Mouse (Mus musculus) CH12.LX (cell line): Measurements from ENCODE around the gene Psmd14. TPM values are rescaled to one million over a fixed set of nuclear protein-coding genes. Genes with fewer than 3 reads are reported as not detected.

Experiments used
- DNase-seq: peaks from one replicate; pipeline ENCODE4 v3.0.0-alpha.2; 2013; ENCODE audit errors: extremely low read depth
- H3K27ac ChIP-seq: 2 replicates; pipeline ENCODE4 v1.5.1; 2012; ENCODE audit warnings: low read depth, mild to moderate bottlenecking, control low read depth, moderate library complexity; ENCODE audit not compliant: insufficient read depth
- H3K27me3 ChIP-seq: replicated peaks from 2 replicates; pipeline ENCODE3; 2012; ENCODE audit warnings: inconsistent platforms
- H3K36me3 ChIP-seq, 2 experiments: replicated peaks in 1 of 2; 2 replicates each; pipeline versions ENCODE3 to v1.6.1; 2012; ENCODE audit warnings: inconsistent platforms in 1 of 2, low read length in 1 of 2, mild to moderate bottlenecking in 1 of 2, mixed read lengths in 1 of 2, moderate library complexity in 1 of 2; ENCODE audit not compliant: control insufficient read depth in 1 of 2, insufficient read depth in 1 of 2
- H3K4me1 ChIP-seq, 2 experiments: 2 replicates each; pipeline ENCODE4 v1.6.1; 2012; ENCODE audit warnings: inconsistent platforms in 1 of 2, moderate library complexity in 1 of 2; ENCODE audit not compliant: insufficient read depth in 2 of 2, control insufficient read depth in 1 of 2
- H3K4me2 ChIP-seq: 2 replicates; pipeline ENCODE4 v1.6.1; 2012; ENCODE audit warnings: low read depth, mild to moderate bottlenecking, control low read depth; ENCODE audit not compliant: poor library complexity, insufficient read depth, severe bottlenecking
- H3K4me3 ChIP-seq, 3 experiments: fragments of 150-350 bp in 1 of 3; sonication (generic) in 1 of 3; replicated peaks in 1 of 3; 2 replicates each; pipeline versions ENCODE3 to v1.5.1; 2011 to 2012; ENCODE audit warnings: low read depth in 2 of 3, low read length in 2 of 3, mild to moderate bottlenecking in 2 of 3, moderate library complexity in 2 of 3, control low read depth in 1 of 3, improper control_type of control experiment in 1 of 3, inconsistent platforms in 1 of 3, mixed read lengths in 1 of 3; ENCODE audit not compliant: poor library complexity in 1 of 3
- H3K79me2 ChIP-seq: replicated peaks from 2 replicates; pipeline ENCODE4 v1.6.1; 2012; ENCODE audit warnings: mild to moderate bottlenecking, moderate library complexity; ENCODE audit not compliant: control insufficient read depth, poor library complexity, insufficient read depth, severe bottlenecking; ENCODE audit errors: extremely low read depth
- H3K9ac ChIP-seq: 2 replicates; pipeline ENCODE4 v1.6.1; 2012; ENCODE audit warnings: low read depth, mild to moderate bottlenecking, control low read depth, moderate library complexity; ENCODE audit not compliant: insufficient read depth
- H3K9me3 ChIP-seq: replicated peaks from 2 replicates; pipeline ENCODE3; 2012; ENCODE audit warnings: low read length, inconsistent platforms, mixed read lengths
- BHLHE40 ChIP-seq: IDR thresholded peaks from 2 replicates; pipeline ENCODE4 v1.6.1; 2011; ENCODE audit warnings: mild to moderate bottlenecking, low read depth, low read length, improper control_type of control experiment
- CHD1 ChIP-seq: IDR thresholded peaks from 2 replicates; pipeline ENCODE4 v1.6.1; 2012; ENCODE audit warnings: low read depth, low read length, improper control_type of control experiment, inconsistent platforms
- CHD2 ChIP-seq: IDR thresholded peaks from 2 replicates; pipeline ENCODE4 v1.6.1; 2011; ENCODE audit warnings: low read length, improper control_type of control experiment
- E2F4 ChIP-seq: IDR thresholded peaks from 2 replicates; pipeline ENCODE4 v1.6.1; 2011; ENCODE audit warnings: low read depth, low read length, improper control_type of control experiment; ENCODE audit not compliant: insufficient replicate concordance
- GABPA ChIP-seq: IDR thresholded peaks from 2 replicates; pipeline ENCODE4 v1.6.1; 2012; ENCODE audit warnings: low read depth, low read length, improper control_type of control experiment, inconsistent platforms; ENCODE audit not compliant: insufficient replicate concordance
- IRF4 ChIP-seq: IDR thresholded peaks from 2 replicates; pipeline ENCODE4 v1.6.1; 2014; ENCODE audit warnings: low read depth, mild to moderate bottlenecking, inconsistent platforms, low read length, improper control_type of control experiment
- JUN ChIP-seq: IDR thresholded peaks from 2 replicates; pipeline ENCODE4 v1.6.1; 2011; ENCODE audit warnings: low read depth, mild to moderate bottlenecking, low read length, improper control_type of control experiment, moderate library complexity; ENCODE audit not compliant: insufficient read depth
- JUND ChIP-seq: conservative IDR thresholded peaks from 2 replicates; pipeline ENCODE4 v1.6.1; 2011; ENCODE audit warnings: low read depth, low read length, improper control_type of control experiment
- MAX ChIP-seq: IDR thresholded peaks from 2 replicates; pipeline ENCODE4 v1.6.1; 2011; ENCODE audit warnings: low read length, improper control_type of control experiment
- MAZ ChIP-seq: IDR thresholded peaks from 2 replicates; pipeline ENCODE4 v1.6.1; 2012; ENCODE audit warnings: low read depth, mild to moderate bottlenecking, inconsistent platforms, low read length, improper control_type of control experiment, moderate library complexity
- MEF2A ChIP-seq: IDR thresholded peaks from 2 replicates; pipeline ENCODE4 v1.6.1; 2014; ENCODE audit warnings: low read depth, mild to moderate bottlenecking, inconsistent platforms, low read length, improper control_type of control experiment, borderline replicate concordance
- MXI1 ChIP-seq: IDR thresholded peaks from 2 replicates; pipeline ENCODE4 v1.6.1; 2011; ENCODE audit warnings: mild to moderate bottlenecking, low read depth, low read length, improper control_type of control experiment
- NELFE ChIP-seq: IDR thresholded peaks from 2 replicates; pipeline ENCODE4 v1.6.1; 2011; ENCODE audit warnings: low read depth, low read length, improper control_type of control experiment
- NRF1 ChIP-seq: IDR thresholded peaks from 2 replicates; pipeline ENCODE4 v1.6.1; 2014; ENCODE audit warnings: low read depth, mild to moderate bottlenecking, inconsistent platforms, low read length, improper control_type of control experiment, moderate library complexity
- POLR2A ChIP-seq: IDR thresholded peaks from 2 replicates; pipeline ENCODE4 v1.6.1; 2011; ENCODE audit warnings: low read depth, mild to moderate bottlenecking, improper control_type of control experiment, low read length
- POLR2AphosphoS2 ChIP-seq: IDR thresholded peaks from 2 replicates; pipeline ENCODE4 v1.6.1; 2011; ENCODE audit warnings: low read depth, low read length, improper control_type of control experiment
- RCOR1 ChIP-seq: conservative IDR thresholded peaks from 2 replicates; pipeline ENCODE4 v1.6.1; 2012; ENCODE audit warnings: low read depth, mild to moderate bottlenecking, inconsistent platforms, low read length, improper control_type of control experiment
- TBP ChIP-seq: conservative IDR thresholded peaks from 2 replicates; pipeline ENCODE4 v1.6.1; 2011; ENCODE audit warnings: low read depth, low read length, improper control_type of control experiment
- UBTF ChIP-seq: IDR thresholded peaks from 2 replicates; pipeline ENCODE4 v1.6.1; 2012; ENCODE audit warnings: low read depth, mild to moderate bottlenecking, inconsistent platforms, low read length, improper control_type of control experiment, moderate library complexity
- USF2 ChIP-seq: conservative IDR thresholded peaks from 2 replicates; pipeline ENCODE4 v1.6.1; 2011; ENCODE audit warnings: low read depth, low read length, improper control_type of control experiment
- ZC3H11A ChIP-seq: IDR thresholded peaks from 2 replicates; pipeline ENCODE4 v1.6.1; 2012; ENCODE audit warnings: low read depth, mild to moderate bottlenecking, inconsistent platforms, low read length, improper control_type of control experiment
- ZKSCAN1 ChIP-seq: IDR thresholded peaks from 2 replicates; pipeline ENCODE4 v1.6.1; 2012; ENCODE audit warnings: low read depth, inconsistent platforms, low read length, improper control_type of control experiment, borderline replicate concordance
- ZNF384 ChIP-seq: IDR thresholded peaks from 2 replicates; pipeline ENCODE4 v1.6.1; 2012; ENCODE audit warnings: low read depth, low read length, improper control_type of control experiment, inconsistent platforms
- dilution Hi-C: fragments of 300-500 bp; cut with MboI; formaldehyde crosslinking; loops from 2 replicates; pipeline ENCODE4 v1.14.3; 2020; ENCODE audit warnings: low sequenced_read_pairs; ENCODE audit not compliant: extremely low pct_unique_long_range_greater_than_20kb, extremely low pct_ligation_motif_present
- in situ Hi-C: fragments of 300-500 bp; cut with MboI; formaldehyde crosslinking; loops from 3 replicates; pipeline ENCODE4 v1.14.3; 2019; ENCODE audit warnings: low sequenced_read_pairs, low pct_ligation_motif_present, low pct_unique_long_range_greater_than_20kb, mixed read lengths
- polyA plus RNA-seq: library from polyadenylated mRNA; unstranded; fragments of >175 nt; gene quantifications from 2 replicates; pipeline ENCODE4 v1.2.1, GENCODE M21; 2012; ENCODE audit warnings: low read depth; ENCODE audit not compliant: insufficient read length
- total RNA-seq, 2 experiments: library from RNA; depleted of rRNA; stranded (reverse); fragments of 300-350 nt in 1 of 2; fragments of >200 nt in 1 of 2; gene quantifications; 2 replicates each; pipeline ENCODE4 v1.2.3; 2012 to 2014

The Psmd14 gene
- total and polyA plus RNA-seq, 3 experiments, result 159 to 418 (median 267) TPM

DNA sequence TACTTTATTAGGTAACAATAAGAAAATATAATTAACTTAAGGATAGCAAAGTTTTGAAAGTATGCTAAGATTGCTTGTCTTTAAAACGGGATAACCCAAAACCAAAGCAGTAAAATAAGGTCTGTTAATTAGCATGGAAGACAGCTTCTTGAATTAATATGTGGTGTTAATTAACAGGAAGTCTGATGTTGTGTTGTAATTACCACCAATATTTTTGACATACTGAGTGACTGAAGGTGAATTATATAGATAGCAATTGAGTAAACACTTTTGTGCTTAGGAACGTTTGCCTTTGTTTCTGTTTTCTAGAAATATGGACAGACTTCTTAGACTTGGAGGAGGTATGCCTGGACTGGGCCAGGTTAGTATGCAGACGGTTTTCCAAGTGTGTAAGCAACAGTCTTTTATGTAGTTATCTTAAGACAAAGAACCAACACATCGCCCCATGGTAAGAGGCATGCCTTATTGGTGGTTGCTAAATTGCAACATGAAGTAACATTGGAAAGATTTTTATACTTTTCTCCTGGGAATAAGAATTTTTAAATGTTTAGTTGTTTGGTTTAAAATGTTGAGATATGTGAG, 11.0 kb downstream of the Psmd14 start:
- Histone ChIP-seq H3K79me2 (peaks cover 39% of the 10 kb centered on the region), H3K4me1 (peaks cover 0 to 8% of the 10 kb centered on the region in 2 experiments; a peak in 1 of 4 replicates), H3K9me3 (no peaks in the 10 kb centered on the region), H3K36me3 (peaks cover 14 to 46% of the 10 kb centered on the region in 2 experiments), H3K27ac (no peak overlapping the region), H3K4me3 (no peak overlapping the region), H3K9ac (no peak overlapping the region), H3K4me2 (no peak overlapping the region), H3K27me3 (no peaks in the 10 kb centered on the region)
- dilution Hi-C loops, result no loop called here
- in situ Hi-C loops, result no loop called here
- DNase-seq, result no peak
- no peak for TF ChIP-seq MXI1
- TF ChIP-seq JUN, result no peak
- TF ChIP-seq JUND, result no peak
- no peak for TF ChIP-seq MEF2A
- no peak for TF ChIP-seq RCOR1
- no peak for TF ChIP-seq E2F4
- no peak for TF ChIP-seq MAZ
- no peak for TF ChIP-seq GABPA
- no peak for TF ChIP-seq POLR2A
- TF ChIP-seq BHLHE40, result no peak
- TF ChIP-seq ZKSCAN1, result no peak
- TF ChIP-seq MAX, result no peak
- no peak for TF ChIP-seq NRF1
- TF ChIP-seq TBP, result no peak
- no peak for TF ChIP-seq ZC3H11A
- TF ChIP-seq UBTF, result no peak
- no peak for TF ChIP-seq USF2
- no peak for TF ChIP-seq NELFE

DNA sequence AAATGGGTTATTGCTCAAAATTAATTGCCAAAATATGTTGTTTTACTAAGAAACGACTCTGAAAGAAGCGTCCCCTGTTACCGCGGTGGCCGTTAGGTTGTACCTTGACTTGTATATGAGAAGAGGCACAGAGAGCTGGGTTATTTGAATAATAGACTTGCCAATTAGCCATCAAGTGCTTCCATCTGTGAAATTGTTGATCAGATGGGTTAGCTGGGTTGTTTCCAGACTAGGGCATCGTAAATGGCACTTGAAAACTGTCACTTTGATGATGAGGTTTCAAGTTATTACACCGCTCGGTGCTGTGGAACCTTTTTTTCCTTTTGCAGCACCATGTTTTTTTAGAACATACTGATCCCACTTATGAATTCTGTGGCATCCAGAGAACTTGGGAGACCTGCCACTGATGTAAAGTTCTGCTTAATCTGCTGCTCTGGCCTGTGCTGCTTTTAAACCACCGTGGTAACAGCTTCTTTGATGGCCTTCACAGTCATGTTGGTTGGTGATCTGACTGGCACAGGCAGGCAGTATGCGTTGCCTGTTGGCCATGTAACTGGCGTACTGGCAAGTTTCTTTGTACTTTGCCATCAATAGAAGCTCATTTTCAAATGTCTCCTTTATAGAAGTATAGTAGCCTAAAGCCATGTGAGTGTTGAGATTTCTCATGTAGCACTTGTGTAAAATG, 21.4 kb downstream of the Psmd14 start:
- no peak overlapping the region for H3K4me3 ChIP-seq
- dilution Hi-C loops (no loop called here), in situ Hi-C loops (no loop called here)
- peaks cover 0 to 56% of the 10 kb centered on the region in 2 experiments for H3K36me3 ChIP-seq
- H3K9ac ChIP-seq, result no peak overlapping the region
- H3K9me3 ChIP-seq, result no peaks in the 10 kb centered on the region
- peaks cover 21% of the 10 kb centered on the region for H3K79me2 ChIP-seq
- TF ChIP-seq CHD2 (no peak), POLR2AphosphoS2 (no peak), TBP (no peak), ZNF384 (no peak), UBTF (no peak), BHLHE40 (no peak), CHD1 (no peak), JUN (no peak), IRF4 (no peak)
- DNase-seq, result no peak
- peaks cover 0 to 46% of the 10 kb centered on the region in 2 experiments; a peak in 3 of 4 replicates for H3K4me1 ChIP-seq
- H3K27me3 ChIP-seq, result no peaks in the 10 kb centered on the region
- H3K27ac ChIP-seq, result no peak overlapping the region
- H3K4me2 ChIP-seq, result no peak overlapping the region
